Mouse (Mus musculus) forebrain, embryonic 12.5 days (tissue): ENCODE results near the gene Slc35f3. TPM values are rescaled to one million over a fixed set of nuclear protein-coding genes. Genes with fewer than 3 reads are reported as not detected.

Source experiments
- ATAC-seq: fragments of 200-750 bp; cut with Nextera tagmentation; 2 replicates; pipeline ENCODE4 v1.8.0; 2017; ENCODE audit warnings: moderate TSS enrichment; ENCODE audit not compliant: low FRiP score
- H3K27ac ChIP-seq: fragments of 300-500 bp; sonication (generic); 2 replicates; pipeline ENCODE4 v1.5.1; 2016; ENCODE audit warnings: mild to moderate bottlenecking
- H3K27me3 ChIP-seq: fragments of 300-500 bp; sonication (generic); 2 replicates; pipeline ENCODE4 v1.6.1; 2016; ENCODE audit warnings: mild to moderate bottlenecking
- H3K36me3 ChIP-seq: fragments of 300-500 bp; sonication (generic); replicated peaks from 2 replicates; pipeline ENCODE4 v1.6.1; 2016; ENCODE audit warnings: mild to moderate bottlenecking
- H3K4me1 ChIP-seq: fragments of 300-500 bp; sonication (generic); 2 replicates; pipeline ENCODE4 v1.6.1; 2016
- H3K4me2 ChIP-seq: fragments of 300-500 bp; sonication (generic); 2 replicates; pipeline ENCODE4 v1.6.1; 2016; ENCODE audit warnings: mild to moderate bottlenecking, moderate library complexity
- H3K4me3 ChIP-seq: fragments of 300-500 bp; sonication (generic); replicated peaks from 2 replicates; pipeline ENCODE4 v1.5.1; 2016; ENCODE audit warnings: mild to moderate bottlenecking
- H3K9ac ChIP-seq: fragments of 300-500 bp; sonication (generic); 2 replicates; pipeline ENCODE4 v1.6.1; 2016; ENCODE audit warnings: mild to moderate bottlenecking
- H3K9me3 ChIP-seq: fragments of 300-500 bp; sonication (generic); 2 replicates; pipeline ENCODE4 v1.6.1; 2016
- WGBS: fragments of 180-500 bp; shearing (Covaris S2); methylation state at CpG from one replicate; pipeline ENCODE4 v1.1.7; 2016; 5-methylcytosine and 5-hydroxymethylcytosine counted together
- polyA plus RNA-seq: library from polyadenylated mRNA; unstranded; fragments of >200 nt; fragmentation: Nextera tagmentation; extraction: Ambion mirVana; gene quantifications from 2 replicates; pipeline ENCODE4 v1.2.1, GENCODE M21; 2016

Gene Slc35f3
- 0.15 TPM in 1 of 2 replicates, not detected in the other for polyA plus RNA-seq

- H3K36me3 ChIP-seq = no peaks in the 10 kb centered on the region
- WGBS = under 1% methylated on average over 60 of the region's 72 CpGs
These were observed at the start of gene Slc35f3 for GRCm38 (mm10) chr8:126298296-126299093. Gene Slc35f3, plus strand, starts transcription at chr8:126298558.

GRCm38 (mm10) chr8:126250486-126250885 lies 47.9 kb upstream of the Slc35f3 start:
- Histone ChIP-seq H3K9ac (no peak overlapping the region), H3K36me3 (no peaks in the 10 kb centered on the region), H3K4me1 (no peaks in the 10 kb centered on the region), H3K27ac (no peak overlapping the region), H3K9me3 (no peaks in the 10 kb centered on the region), H3K4me2 (no peak overlapping the region), H3K27me3 (no peaks in the 10 kb centered on the region), H3K4me3 (no peak overlapping the region)
- no peak for ATAC-seq
- 80% methylated on average over 4 of the region's 4 CpGs for WGBS

More at GRCm38 (mm10) chr8:126298296-126299093, at the start of gene Slc35f3:
- Histone ChIP-seq H3K9ac (peak within 1 kb of the TSS; percentile 66), H3K4me2 (peak within 1 kb of the TSS; percentile 99), H3K4me1 (peaks cover 11% of the 10 kb centered on the region; the same call in 1 of the 2 replicates), H3K27me3 (peaks cover 27% of the 10 kb centered on the region), H3K4me3 (peak within 1 kb of the TSS; percentile 60), H3K9me3 (no peaks in the 10 kb centered on the region), H3K27ac (no peak within 1 kb of the TSS)
- peak; percentile 80 for ATAC-seq

GRCm38 (mm10) chr8:126256585-126257391 lies 41.6 kb upstream of the Slc35f3 start:
- Histone ChIP-seq H3K27me3 (peaks cover 3% of the 10 kb centered on the region; the same call in 1 of the 2 replicates), H3K9ac (no peak overlapping the region), H3K4me3 (no peak overlapping the region), H3K4me1 (peaks cover 21% of the 10 kb centered on the region), H3K9me3 (no peaks in the 10 kb centered on the region), H3K27ac (no peak overlapping the region), H3K4me2 (no peak overlapping the region), H3K36me3 (no peaks in the 10 kb centered on the region)
- peak; percentile 55; the same call in 1 of the 2 replicates for ATAC-seq
- 21% methylated on average over 9 of the region's 9 CpGs for WGBS

- WGBS = 48% methylated on average over 8 of the region's 8 CpGs
- H3K4me3 ChIP-seq = no peak overlapping the region
- H3K27ac ChIP-seq = no peak overlapping the region
- no peak overlapping the region for H3K4me2 ChIP-seq
- no peaks in the 10 kb centered on the region for H3K36me3 ChIP-seq
- ATAC-seq = no peak
- H3K9ac ChIP-seq = no peak overlapping the region
- peaks cover 3% of the 10 kb centered on the region; the same call in 1 of the 2 replicates for H3K27me3 ChIP-seq
- peaks cover 21% of the 10 kb centered on the region for H3K4me1 ChIP-seq
- H3K9me3 ChIP-seq = no peaks in the 10 kb centered on the region
These were observed 41.0 kb upstream of the Slc35f3 start for GRCm38 (mm10) chr8:126257392-126257681.

- 6% methylated on average over 15 of the region's 15 CpGs for WGBS
- H3K4me3 ChIP-seq = no peak overlapping the region
- ATAC-seq = peak; percentile 57; the same call in 1 of the 2 replicates
These were observed 40.1 kb upstream of the Slc35f3 start for GRCm38 (mm10) chr8:126258175-126258781.

GRCm38 (mm10) chr8:126265186-126265585 lies 33.2 kb upstream of the Slc35f3 start:
- Histone ChIP-seq H3K27me3 (0 out of 2 replicates have a peak, but pooled peaks cover under 1% of the 10 kb centered on the region), H3K4me3 (no peak overlapping the region), H3K36me3 (no peaks in the 10 kb centered on the region), H3K4me1 (no peaks in the 10 kb centered on the region), H3K4me2 (no peak overlapping the region), H3K9me3 (no peaks in the 10 kb centered on the region), H3K27ac (no peak overlapping the region), H3K9ac (no peak overlapping the region)
- WGBS = 73% methylated on average over 1 of the region's 1 CpGs
- no peak for ATAC-seq

More at GRCm38 (mm10) chr8:126258175-126258781, 40.1 kb upstream of the Slc35f3 start:
- H3K27me3 ChIP-seq = peaks cover 3% of the 10 kb centered on the region; the same call in 1 of the 2 replicates
- H3K36me3 ChIP-seq = no peaks in the 10 kb centered on the region
- no peak overlapping the region for H3K9ac ChIP-seq
- H3K4me1 ChIP-seq = peaks cover 21% of the 10 kb centered on the region
- no peak overlapping the region for H3K27ac ChIP-seq
- peak overlapping the region; percentile 47 for H3K4me2 ChIP-seq
- H3K9me3 ChIP-seq = no peaks in the 10 kb centered on the region

- no peak for ATAC-seq
- H3K4me3 ChIP-seq = no peak overlapping the region
- H3K27ac ChIP-seq = no peak overlapping the region
- no peak overlapping the region for H3K9ac ChIP-seq
- H3K27me3 ChIP-seq = no peaks in the 10 kb centered on the region
- WGBS = 36% methylated on average over 8 of the region's 8 CpGs
- no peaks in the 10 kb centered on the region for H3K36me3 ChIP-seq
- no peak overlapping the region for H3K4me2 ChIP-seq
- no peaks in the 10 kb centered on the region for H3K9me3 ChIP-seq
- no peaks in the 10 kb centered on the region for H3K4me1 ChIP-seq
These were observed 31.2 kb upstream of the Slc35f3 start for GRCm38 (mm10) chr8:126267118-126267517.

- Histone ChIP-seq H3K9ac (no peak overlapping the region), H3K27ac (no peak overlapping the region), H3K4me3 (no peak overlapping the region), H3K4me2 (no peak overlapping the region), H3K27me3 (no peaks in the 10 kb centered on the region), H3K4me1 (no peaks in the 10 kb centered on the region), H3K36me3 (no peaks in the 10 kb centered on the region), H3K9me3 (no peaks in the 10 kb centered on the region)
- 62% methylated on average over 6 of the region's 6 CpGs for WGBS
- no peak for ATAC-seq
These were observed 28.6 kb upstream of the Slc35f3 start for GRCm38 (mm10) chr8:126269733-126270132.

- Histone ChIP-seq H3K9me3 (no peaks in the 10 kb centered on the region), H3K36me3 (no peaks in the 10 kb centered on the region), H3K27ac (no peak overlapping the region), H3K4me1 (no peaks in the 10 kb centered on the region), H3K4me3 (no peak overlapping the region), H3K9ac (no peak overlapping the region), H3K4me2 (no peak overlapping the region), H3K27me3 (no peaks in the 10 kb centered on the region)
- no peak for ATAC-seq
- WGBS = 93% methylated on average over 2 of the region's 2 CpGs
These were observed 25.9 kb upstream of the Slc35f3 start for GRCm38 (mm10) chr8:126272445-126272844.

GRCm38 (mm10) chr8:126273066-126273465 lies 25.3 kb upstream of the Slc35f3 start:
- H3K36me3 ChIP-seq = no peaks in the 10 kb centered on the region
- ATAC-seq = no peak
- no peaks in the 10 kb centered on the region for H3K4me1 ChIP-seq
- 63% methylated on average over 4 of the region's 4 CpGs for WGBS
- no peak overlapping the region for H3K4me2 ChIP-seq
- H3K9ac ChIP-seq = no peak overlapping the region
- no peaks in the 10 kb centered on the region for H3K27me3 ChIP-seq
- no peaks in the 10 kb centered on the region for H3K9me3 ChIP-seq
- no peak overlapping the region for H3K4me3 ChIP-seq
- H3K27ac ChIP-seq = no peak overlapping the region

- Histone ChIP-seq H3K9me3 (no peaks in the 10 kb centered on the region), H3K9ac (no peak overlapping the region), H3K27me3 (no peaks in the 10 kb centered on the region), H3K27ac (no peak overlapping the region), H3K4me1 (no peaks in the 10 kb centered on the region), H3K4me3 (no peak overlapping the region), H3K4me2 (no peak overlapping the region), H3K36me3 (no peaks in the 10 kb centered on the region)
- ATAC-seq = no peak
- 79% methylated on average over 4 of the region's 4 CpGs for WGBS
These were observed 23.4 kb upstream of the Slc35f3 start for GRCm38 (mm10) chr8:126274866-126275360.

- Histone ChIP-seq H3K27me3 (no peaks in the 10 kb centered on the region), H3K4me3 (no peak overlapping the region), H3K9ac (no peak overlapping the region), H3K27ac (no peak overlapping the region), H3K9me3 (no peaks in the 10 kb centered on the region), H3K4me1 (no peaks in the 10 kb centered on the region), H3K36me3 (no peaks in the 10 kb centered on the region), H3K4me2 (no peak overlapping the region)
- WGBS = 85% methylated on average over 4 of the region's 4 CpGs
- no peak for ATAC-seq
These were observed 22.5 kb upstream of the Slc35f3 start for GRCm38 (mm10) chr8:126275886-126276285.
